Mouse (Mus musculus): ENCODE data around the gene Ctnna3.
"Not testable (repeated sequence)": the region's sequence is repeated elsewhere in the genome, so short reads cannot be mapped to it uniquely, and the experiment has no call there.

Gene Ctnna3

GRCm38 (mm10) chr10:64643976-64644375 is 1214.1 kb downstream of the Ctnna3 start:
- DNase-seq = no peak

GRCm38 (mm10) chr10:64661190-64661589 is 1231.3 kb downstream of the Ctnna3 start:
- DNase-seq = no peak

- no peak for DNase-seq
Measured at GRCm38 (mm10) chr10:64671469-64671868, 1241.6 kb downstream of the Ctnna3 start.

- DNase-seq = no peak
Measured at GRCm38 (mm10) chr10:64675796-64676195, 1245.9 kb downstream of the Ctnna3 start.

- no peak for DNase-seq
Measured at GRCm38 (mm10) chr10:64710017-64710416, 1280.1 kb downstream of the Ctnna3 start.

GRCm38 (mm10) chr10:64718036-64718435 is 1288.1 kb downstream of the Ctnna3 start:
- DNase-seq = peak; percentile 25 to 26

- no peak for DNase-seq
Measured at GRCm38 (mm10) chr10:64735692-64736091, 1305.8 kb downstream of the Ctnna3 start.

- no peak for DNase-seq
Measured at GRCm38 (mm10) chr10:64736616-64737015, 1306.7 kb downstream of the Ctnna3 start.

GRCm38 (mm10) chr10:64741721-64742120 is 1311.8 kb downstream of the Ctnna3 start:
- DNase-seq = not testable (repeated sequence)

GRCm38 (mm10) chr10:64744099-64744498 is 1314.2 kb downstream of the Ctnna3 start:
- not testable (repeated sequence) for DNase-seq

GRCm38 (mm10) chr10:64748651-64749050 is 1318.8 kb downstream of the Ctnna3 start:
- DNase-seq = no peak

GRCm38 (mm10) chr10:64750791-64751190 is 1320.9 kb downstream of the Ctnna3 start:
- peak; percentile 13 to 26 for DNase-seq

GRCm38 (mm10) chr10:64836315-64836714 is 1406.4 kb downstream of the Ctnna3 start:
- no peak for DNase-seq

- DNase-seq = peak; percentile 21 to 35
Measured at GRCm38 (mm10) chr10:64861439-64861838, 1431.5 kb downstream of the Ctnna3 start.

GRCm38 (mm10) chr10:64870888-64871287 is 1441.0 kb downstream of the Ctnna3 start:
- no peak for DNase-seq

- no peak for DNase-seq
Measured at GRCm38 (mm10) chr10:64876506-64876905, 1446.6 kb downstream of the Ctnna3 start.

GRCm38 (mm10) chr10:64879860-64880259 is 1450.0 kb downstream of the Ctnna3 start:
- DNase-seq = peak in 1 of 2 experiments; percentile 5

GRCm38 (mm10) chr10:64886946-64887345 is 1457.0 kb downstream of the Ctnna3 start:
- no peak for DNase-seq

- no peak for DNase-seq
Measured at GRCm38 (mm10) chr10:64892458-64892857, 1462.6 kb downstream of the Ctnna3 start.

- DNase-seq = no peak
Measured at GRCm38 (mm10) chr10:64898739-64899138, 1468.8 kb downstream of the Ctnna3 start.

GRCm38 (mm10) chr10:64901726-64902125 is 1471.8 kb downstream of the Ctnna3 start:
- no peak for DNase-seq

GRCm38 (mm10) chr10:64940975-64941374 is 1511.1 kb downstream of the Ctnna3 start:
- no peak for DNase-seq

GRCm38 (mm10) chr10:64958391-64958790 is 1528.5 kb downstream of the Ctnna3 start:
- DNase-seq = no peak

- peak in 1 of 2 experiments; percentile 1 for DNase-seq
Measured at GRCm38 (mm10) chr10:64992871-64993270, 1563.0 kb downstream of the Ctnna3 start.

GRCm38 (mm10) chr10:65013525-65013924 is 1583.6 kb downstream of the Ctnna3 start:
- no peak for DNase-seq

GRCm38 (mm10) chr10:65022667-65023066 is 1592.8 kb downstream of the Ctnna3 start:
- DNase-seq = no peak
